Mouse (Mus musculus): ENCODE measurements at regions not wholly inside any gene's neighbourhood (a gene's known extent, or its start where the extent isn't known, plus 50 kb on each side); places are given as distances from the start of the nearest gene placed in this dataset.

DNA sequence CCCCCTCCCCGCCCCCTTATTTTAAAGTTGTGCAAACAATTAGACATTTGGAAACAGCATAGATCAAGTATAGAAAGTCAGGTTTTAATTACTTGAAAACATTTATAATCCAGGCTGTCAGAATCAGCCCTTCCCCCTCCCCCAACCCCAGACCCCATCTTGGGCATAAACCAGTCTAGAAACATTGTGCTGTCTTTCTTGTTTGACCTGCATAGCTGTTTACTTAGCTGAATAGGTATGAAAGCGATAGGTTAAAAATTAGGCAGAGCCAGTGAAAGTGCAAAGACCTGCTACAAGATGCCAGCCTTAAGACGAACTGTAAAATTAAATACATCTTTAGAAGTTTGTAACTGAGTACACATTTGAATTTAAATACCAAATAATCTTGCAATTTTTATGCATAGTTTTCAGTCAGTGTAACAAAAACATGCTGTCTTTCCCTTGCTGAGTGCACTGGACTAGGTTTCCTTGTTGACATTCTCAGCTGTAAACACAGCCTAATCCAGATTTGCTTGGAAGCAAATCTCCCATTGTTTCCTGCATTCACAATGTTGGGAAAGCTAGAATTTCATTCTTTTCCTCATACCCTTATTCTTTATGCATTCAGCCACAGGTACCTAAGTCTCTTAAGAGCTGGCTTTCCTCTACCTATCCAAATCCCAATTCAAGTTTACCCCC is 234.2 kb upstream of the Tbx18 start:
- ATAC-seq = no peak

DNA sequence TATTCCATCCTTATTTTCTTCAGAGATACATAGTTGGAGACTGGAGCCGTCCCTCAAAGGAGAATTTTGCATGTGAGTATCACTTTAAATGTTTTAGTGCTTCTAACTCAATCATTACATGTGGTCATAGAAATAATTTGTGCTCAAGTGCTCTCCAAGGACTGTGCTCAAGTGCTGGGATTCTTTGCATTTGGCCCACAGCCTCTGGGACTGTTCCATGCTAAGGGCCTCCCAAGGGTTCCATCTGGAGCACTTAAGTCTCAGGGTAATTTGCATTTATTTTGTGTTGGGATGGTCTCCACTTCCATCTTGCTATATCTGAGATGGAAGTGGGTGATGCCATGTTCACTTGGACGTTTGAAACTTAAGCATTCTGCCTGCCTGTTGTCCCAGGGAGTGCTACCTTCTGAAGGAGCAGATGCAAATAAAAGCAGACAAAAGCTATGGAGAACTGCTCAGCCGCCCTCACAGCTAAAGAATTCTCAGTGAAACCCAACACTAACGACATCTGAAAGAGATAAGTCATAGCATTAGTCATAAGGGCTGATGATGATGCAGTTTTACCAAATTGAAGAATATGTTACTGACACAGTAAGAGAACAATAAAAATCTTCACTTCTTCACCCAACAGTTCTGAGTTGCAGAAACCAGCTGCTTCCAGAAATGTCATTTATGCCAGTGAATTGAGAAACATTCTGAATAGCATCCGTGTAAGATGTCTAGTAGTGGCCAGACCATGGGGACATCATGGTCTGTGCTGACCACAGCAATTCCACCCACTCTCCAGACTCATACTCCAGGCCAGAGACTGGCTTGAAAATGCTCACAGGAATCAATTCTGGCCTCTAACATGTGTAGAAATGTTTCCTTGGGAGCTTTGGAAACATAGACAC is 237.4 kb upstream of the Tbx18 start:
- no peak for ATAC-seq

DNA sequence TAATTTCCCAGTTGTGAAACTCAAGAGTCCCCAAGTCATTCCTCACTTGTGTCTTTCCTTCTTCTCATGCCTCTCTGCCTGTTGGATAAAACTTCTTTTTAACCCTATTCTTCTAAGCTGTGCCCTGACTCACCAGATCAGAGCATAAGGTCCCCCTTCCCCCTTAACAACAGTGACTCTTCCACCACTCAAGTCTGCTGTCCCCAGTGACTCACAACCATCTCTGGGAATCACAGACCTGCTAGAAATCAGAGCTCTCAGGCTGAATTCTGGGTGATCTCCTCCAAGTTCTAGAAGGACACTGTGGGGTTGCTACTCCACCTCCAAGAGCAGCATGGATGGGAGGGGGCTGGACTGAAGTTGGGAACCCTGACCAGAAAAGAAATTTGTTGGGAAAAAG is 239.5 kb upstream of the Tbx18 start:
- ATAC-seq = no peak

DNA sequence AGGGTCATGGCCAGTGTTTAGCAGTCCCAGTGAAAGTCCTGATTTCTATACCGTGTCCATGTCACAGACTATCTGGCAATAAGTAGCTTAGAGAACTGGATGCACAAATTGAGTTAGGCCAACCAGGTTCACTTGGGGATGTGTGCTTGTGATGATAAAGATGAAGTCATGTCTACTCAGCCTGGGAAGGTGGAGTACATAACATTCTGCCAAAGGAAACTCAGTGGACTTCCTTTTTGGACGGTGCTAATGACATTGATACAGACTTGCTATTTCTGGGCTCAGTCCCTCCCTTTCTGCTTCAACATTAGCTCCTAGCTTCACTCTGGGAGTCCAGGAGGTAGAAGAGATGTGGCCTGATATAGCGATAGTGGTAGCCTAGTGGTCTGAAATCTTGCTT is 240.7 kb upstream of the Tbx18 start:
- ATAC-seq = no peak

DNA sequence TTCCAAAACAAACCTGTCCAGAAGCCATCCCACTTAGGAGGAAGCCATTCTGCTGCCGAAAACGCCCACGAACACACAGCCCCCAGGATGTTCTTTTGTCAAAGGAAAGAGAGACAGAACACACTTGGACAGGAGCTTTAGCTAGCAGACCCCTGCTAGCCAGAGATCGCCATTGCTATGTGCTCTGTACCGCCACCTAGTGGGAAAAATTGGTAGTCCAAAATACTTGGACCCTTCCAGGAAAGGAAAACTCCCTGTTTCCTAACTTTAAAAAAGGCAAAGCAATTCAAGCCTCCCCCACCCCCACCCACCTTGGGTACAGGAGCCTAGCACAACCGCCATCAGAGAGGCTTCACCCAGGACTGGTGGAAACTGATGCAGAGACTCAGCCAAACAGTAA is 242.5 kb upstream of the Tbx18 start:
- ATAC-seq = no peak

DNA sequence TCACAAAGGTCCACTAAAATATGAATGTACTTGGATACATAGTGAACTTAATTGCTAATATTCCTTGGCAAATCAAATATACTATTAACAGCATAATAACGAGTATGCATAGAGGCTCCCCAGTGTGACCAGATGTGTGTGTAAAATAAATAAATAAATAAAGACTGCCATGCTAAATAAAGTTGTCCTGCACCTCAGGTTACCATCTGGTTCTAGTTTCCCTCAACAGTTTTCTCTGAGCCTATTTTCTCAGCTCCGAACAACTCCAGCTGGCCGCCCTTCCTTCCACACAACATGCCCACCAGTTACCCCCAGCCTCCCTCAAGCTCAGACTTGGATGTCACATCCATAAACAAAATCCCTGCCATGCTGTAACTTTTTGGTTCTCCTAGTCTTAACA is 253.8 kb upstream of the Tbx18 start:
- ATAC-seq = no peak

DNA sequence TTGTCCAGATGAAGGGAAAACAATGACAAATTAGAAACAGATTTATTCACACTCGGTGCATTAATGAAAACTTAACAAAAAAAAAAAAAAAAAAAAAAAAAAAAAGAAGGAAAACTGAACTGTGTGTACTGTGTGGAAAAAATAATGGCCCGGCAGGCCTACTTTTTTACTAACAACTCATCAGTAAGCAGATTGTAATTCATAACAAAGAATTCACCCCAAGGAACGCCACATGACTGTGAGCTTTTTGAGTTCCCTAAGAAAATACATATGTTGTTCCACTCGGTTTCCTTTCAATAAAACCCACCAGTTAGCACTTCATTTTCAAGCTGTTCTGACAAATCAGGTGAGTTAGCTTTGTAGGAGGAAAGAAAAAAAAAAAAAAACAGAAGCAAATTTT is 254.4 kb upstream of the Tbx18 start:
- ATAC-seq = no peak

DNA sequence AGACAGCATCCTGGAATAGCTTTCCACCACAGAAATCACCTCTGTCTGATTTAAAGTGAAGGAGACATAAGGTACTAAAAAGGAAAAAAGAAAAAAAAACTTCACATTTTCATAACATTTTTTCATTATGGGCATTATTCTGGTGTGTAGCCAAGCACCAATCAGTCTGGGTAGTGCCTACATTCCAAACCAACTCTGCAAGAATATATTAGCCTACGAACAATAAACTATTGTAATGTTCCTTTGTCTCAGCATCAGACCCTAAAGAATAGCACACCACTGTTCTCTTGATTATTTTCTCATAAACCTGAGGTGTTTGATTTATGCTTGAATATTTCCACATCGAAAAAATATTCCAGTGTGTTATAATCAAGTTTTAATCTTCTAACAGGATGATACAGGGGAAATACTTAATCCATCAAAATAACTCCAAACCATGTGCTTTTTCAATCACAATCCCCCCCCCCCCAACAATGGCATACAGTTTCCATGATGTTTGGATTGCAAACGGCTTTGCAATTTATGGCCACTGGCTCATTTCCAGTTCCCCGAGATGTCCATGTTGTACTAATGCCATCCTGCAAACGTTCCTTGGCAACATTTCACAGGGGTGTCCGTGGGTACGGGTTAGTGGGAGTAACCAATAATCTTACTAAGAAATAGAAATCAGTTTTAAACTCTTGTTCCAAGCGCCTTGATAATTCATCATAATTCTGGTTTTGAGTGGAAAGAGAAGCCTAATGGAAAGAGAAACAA is 275.1 kb upstream of the Tbx18 start:
- ATAC-seq = no peak

DNA sequence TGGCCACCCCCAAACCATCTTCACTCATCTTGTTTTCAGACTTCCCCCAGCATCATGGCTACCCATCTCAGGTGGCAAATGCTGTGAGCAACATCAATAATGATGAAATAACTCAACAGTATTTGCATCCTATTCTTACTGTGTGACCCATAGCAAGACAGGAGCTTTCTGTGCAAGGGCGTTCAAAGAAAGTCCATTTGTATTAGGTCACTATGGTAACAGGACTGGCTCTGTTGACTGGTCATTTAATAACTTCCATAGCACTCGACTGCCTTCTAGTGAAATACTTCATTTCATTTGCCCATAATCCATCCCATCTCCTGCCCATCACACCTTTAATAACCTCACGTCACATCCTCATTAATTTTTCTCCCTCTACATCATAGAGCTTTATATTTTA is 292.7 kb upstream of the Tbx18 start:
- ATAC-seq = no peak

DNA sequence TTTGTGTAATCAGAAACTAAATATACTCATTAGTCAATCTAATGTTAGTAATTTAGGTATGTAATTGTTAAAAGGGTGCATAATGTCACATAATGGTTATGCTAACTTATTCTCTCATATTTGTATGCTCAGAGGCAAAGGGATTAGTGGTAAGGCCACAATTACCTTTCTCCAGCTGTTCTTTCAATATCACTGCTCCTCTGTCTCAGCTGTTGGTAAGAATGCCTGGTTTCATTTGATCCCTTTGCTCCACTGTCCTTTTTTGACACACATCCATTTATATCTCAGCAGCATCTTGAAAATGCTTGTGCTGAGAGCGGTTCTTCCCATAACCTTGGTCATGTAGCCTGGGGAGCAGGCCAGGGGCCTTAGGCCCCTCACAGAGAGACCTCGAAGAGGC is 294.9 kb upstream of the Tbx18 start:
- no peak for ATAC-seq

DNA sequence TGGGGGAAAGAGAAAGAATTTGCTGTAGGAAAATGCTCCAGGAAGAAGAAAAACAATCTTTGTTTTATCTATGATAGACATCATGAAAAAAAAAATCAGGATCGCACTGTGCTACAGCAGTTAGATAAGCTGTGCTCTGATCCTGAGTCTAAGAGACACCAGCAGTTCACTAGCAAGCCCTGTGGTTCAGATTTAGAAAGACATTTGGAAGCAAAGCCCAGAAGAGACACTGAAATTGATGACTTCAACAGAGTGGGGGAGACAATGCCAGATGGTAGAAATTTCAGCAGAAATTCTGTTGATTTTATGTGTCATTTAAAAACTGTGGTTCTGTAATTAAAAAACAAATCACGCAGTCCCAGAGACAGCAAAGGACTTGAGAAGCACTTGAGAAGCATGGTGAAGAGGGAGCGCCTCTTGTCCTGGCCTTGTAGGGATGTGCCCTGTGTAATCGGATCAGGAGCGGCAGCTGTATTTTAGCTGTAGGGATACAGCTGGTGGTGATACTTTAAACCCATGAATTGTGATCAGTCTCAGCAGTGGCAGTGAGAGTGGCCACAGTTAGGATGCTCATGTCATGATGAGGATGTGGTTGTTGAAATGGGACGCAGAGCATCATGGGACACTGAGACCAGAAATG is 296.4 kb upstream of the Nt5e start:
- no peak for ATAC-seq

DNA sequence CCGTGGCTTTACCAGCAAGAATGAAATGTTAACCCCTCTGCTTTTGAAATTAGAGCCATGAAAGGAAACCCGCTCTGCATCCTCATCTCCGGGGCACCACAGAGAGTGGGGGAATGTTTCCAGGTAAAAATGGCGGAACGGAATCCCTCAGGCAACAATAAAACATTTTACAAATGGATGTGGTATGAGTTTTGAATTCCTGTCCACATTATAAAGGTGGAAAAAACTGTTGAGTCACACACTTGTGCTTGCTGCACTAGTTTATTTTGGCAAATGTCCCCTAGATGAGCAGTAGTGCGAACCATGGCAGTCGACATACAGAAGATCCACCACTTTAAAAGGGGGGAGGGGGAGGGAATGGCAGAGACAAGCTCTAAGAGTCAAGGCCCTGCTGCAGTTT is 289.4 kb upstream of the Nt5e start:
- ATAC-seq = no peak

DNA sequence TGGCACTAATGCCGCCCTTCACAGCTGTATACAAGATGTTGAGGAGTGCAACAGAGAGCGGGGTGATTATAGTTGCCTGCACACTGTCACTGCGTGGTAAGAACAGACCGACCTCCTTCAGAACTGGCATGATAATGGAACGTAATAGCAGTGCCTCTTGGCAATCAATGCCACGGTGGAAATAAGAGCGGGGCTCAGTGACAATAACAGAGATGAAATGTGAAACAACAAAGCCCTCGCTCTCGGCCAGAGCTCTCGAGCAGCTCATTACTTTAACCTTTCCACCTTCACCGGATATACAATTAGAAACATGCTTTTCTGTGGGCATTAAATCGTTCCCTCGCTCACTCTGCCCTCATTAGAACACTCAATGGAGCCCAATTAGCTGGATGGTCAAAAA is 277.7 kb upstream of the Nt5e start:
- no peak for ATAC-seq

DNA sequence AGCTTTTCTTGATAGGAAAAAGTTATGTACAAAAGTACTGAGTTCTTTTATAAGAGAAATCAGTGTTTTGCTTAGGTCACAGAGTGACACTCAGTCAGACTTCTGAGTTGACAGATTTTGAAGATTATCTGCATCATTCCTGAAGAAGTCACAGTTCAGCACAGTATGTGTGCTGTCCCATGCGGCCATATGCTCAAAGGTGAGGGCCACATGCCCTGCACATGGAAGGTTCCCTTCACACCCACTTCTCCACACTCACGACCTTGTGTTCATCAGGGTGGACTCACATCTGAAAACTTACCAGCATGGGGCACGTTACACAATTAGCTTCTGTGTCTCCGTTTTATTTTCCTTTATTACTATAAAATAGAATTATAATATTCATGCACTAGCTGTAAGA is 277.2 kb upstream of the Nt5e start:
- ATAC-seq = no peak

DNA sequence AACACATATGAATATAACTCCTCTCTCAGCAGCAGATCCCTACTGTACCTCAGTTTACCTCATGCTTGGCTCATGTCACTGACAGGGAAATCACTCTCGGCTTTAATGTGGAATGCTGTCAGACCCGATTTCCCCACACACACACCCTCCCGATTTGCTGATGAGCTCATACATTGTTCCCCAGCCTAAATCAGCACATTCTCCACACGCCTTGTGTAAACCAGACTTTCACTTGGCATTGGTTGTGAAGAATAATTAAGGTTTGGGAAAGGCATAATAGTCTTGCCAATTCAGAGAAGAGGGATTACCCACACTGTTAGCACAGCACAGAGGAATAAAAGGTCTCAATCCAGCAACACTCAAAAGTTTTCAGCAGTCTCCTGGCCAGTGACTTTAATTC is 268.4 kb upstream of the Nt5e start:
- ATAC-seq = no peak

DNA sequence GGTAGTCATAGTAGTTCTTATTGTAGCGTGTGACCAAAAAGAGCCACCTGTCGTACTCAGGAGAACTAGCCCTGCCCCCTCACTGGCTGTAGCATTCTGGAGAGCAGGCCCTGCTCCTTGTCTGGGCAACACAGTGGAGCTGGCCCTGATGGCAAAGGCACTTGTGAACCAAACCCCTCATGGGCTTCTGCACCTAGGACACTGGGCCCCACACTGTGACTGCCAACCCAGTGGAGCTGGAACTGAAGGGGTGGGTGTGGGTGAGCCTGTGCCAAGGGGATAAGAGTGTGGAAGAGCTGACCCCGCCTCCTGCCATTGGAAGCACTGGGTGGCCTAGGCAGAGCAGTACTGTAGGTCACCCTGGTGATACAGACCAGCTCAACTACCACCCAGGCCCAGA is 268.0 kb upstream of the Nt5e start:
- no peak for ATAC-seq

DNA sequence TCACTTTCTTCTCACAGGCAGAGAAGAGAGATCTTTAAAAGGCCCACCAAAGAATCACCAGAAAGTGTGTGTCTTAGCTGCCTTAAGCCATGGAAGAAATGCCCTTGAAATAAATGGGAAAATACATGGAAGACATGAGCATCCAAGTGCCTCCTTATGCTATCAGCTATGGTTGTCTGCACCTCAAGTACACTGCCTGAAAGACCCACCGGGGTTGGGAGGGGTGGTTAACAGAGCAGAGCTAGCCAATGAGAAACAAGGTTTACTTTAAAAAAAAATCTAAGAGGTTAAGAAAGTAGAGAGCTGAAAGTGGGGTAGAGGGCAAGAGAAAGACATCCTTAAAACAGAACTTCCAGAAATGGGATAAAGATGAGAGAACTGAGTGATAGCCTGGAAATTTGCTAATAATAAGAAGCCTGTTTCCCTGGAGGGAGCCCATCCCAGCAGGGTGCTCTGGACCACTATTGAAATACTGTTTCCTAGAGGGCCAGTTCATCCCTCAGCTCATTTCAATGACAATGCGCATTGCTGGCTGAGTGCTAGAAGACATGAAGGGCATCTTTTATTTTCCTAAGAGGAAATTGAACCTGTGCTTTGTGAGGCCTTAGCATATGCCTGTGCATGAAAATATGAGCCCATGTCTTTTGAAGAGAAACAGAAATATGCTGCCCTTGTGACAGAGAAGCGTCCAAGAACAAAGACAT is 262.9 kb upstream of the Nt5e start:
- ATAC-seq = no peak

DNA sequence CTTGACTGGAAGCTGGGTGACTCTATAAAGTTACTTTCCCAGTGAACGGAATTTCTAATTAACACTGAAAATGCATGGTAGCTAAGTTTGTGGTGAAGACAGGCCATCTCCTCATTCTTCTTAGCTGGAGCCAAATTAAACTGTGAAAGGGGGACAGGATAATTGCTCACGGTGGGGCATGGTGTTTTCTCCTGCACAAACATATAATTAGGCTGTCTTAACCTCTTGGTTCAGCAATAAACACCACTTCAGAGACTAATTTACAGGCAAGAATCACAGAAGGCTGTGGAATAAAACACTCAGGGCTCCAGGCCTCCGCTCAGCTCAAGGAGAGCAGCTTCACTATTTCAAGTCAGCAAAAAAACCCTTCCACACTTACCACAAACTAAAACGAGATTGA is 261.9 kb upstream of the Nt5e start:
- no peak for ATAC-seq

DNA sequence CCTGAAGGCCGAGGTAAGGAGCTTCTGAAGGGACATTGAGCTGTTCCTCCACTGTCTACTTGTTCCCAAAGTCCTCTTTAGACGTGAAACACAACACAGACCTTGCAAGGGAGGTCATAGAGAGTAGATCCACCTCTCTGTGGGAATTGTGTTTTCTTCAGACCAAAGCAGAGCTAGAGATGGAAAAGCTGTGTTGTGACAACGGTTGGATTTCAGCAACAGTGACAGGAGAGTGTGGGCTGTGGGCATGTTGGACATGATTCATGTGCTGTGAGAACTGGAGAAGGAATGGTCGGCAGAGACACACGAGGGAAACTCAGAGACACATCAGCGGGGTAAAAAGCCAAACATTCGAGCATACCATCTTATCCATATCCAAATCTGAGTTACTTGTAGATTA is 261.2 kb upstream of the Nt5e start:
- ATAC-seq = no peak

DNA sequence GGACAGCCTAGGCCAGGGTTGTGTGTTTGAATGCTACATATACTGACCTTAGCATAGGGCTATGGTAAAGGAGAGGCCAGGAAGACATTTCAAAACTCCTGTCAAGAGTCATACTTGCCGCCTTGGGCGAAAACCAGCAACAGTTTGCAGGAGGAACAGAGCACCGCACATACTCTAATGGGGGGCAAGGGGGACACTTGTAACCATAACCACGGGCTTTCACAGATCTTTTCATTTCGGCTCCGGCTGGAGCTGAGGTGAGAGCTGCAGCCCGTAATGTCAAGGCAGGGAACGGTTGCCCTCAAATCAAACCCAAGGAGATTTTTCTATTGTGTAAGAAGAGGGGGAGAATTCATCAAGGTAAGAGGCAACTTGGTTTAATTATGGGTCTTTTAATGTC is 258.7 kb upstream of the Nt5e start:
- ATAC-seq = no peak

DNA sequence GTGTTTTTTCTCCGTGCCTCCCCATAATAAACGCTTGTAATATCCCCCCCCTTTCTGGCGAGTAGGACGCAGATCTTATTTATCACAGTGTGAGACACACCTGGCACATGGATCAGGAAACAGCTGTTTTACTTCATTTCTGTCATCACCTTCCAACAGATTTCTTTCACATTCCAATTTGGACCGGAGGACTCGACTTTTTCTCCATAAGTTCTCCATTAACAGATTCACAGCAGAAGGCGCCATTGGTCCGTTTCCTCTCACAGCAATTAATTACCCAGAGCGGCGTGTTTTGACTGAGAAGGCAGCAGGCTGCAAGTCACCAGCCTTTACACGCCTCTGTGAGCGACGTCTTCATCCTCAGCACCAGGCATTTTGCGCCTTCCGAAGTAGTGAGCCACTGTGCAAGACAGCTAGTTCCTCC is 258.1 kb upstream of the Nt5e start:
- ATAC-seq = no peak

DNA sequence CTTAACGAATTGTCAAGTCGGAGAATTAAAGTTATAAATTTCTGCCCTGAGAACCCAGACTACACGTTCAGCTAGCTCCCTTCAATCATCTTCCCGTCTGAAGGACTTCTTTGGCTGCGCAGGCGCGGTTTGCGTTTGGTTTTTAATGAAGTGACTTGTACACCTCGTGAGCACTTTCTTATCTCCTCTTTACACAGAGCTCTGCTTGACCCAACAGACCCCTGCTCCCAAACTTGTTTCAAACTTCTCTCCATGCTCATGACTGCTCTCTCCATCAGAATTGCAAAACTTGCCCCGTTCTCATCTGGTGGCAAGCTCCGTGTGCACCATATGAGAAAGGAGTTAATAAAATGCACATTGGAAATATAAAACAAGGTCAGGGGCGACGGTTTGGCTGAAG is 257.2 kb upstream of the Nt5e start:
- no peak for ATAC-seq

DNA sequence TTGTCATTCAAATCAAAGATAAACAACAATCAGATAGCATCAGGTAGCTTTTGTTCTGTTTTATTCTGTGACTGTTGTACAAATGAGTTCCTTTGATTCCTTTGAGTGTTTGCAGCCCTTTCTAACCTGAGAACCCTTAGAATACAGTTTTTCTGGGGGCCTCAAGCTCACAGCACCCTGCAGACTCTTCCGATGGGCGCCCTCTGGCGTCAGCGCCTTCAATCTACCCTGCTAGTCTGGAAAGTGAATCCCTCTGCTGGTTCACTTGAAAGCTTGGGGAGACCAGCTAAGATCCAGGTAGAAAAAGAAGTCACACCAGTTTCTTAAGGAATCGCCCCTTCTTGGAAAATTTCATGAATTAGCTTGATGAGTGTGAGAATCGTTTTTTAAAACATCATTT is 253.8 kb upstream of the Nt5e start:
- ATAC-seq = no peak
